Mouse (Mus musculus): ENCODE data around the gene Phactr4.

GRCm38 (mm10) chr4:132311801-132312200, 110.5 kb downstream of the Phactr4 start:
- TF ChIP-seq EP300 (optimal IDR thresholded peaks at IDR 0.05) (no peak), CTCF (IDR thresholded peaks at IDR 0.05; ENCODE audit: low read depth) (no peak)

Data from stomach, postnatal 0 days (tissue).